Mouse (Mus musculus): Measurements from ENCODE around the gene Dnajc25. TPM values are rescaled to one million over a fixed set of nuclear protein-coding genes. Genes with fewer than 3 reads are reported as not detected.

Dnajc25 gene
- total RNA-seq, 2 experiments from 2014 or later: 19.4 to 20.9 TPM

GRCm38 (mm10) chr4:59057929-59058328, 63.1 kb downstream of the Dnajc25 start:
- no peak for DNase-seq (ENCODE audit: low spot score in 2 of 2)

- no peak for DNase-seq (ENCODE audit: low spot score in 2 of 2)
These were observed 67.7 kb downstream of the Dnajc25 start for GRCm38 (mm10) chr4:59062526-59062925.

GRCm38 (mm10) chr4:59069276-59069675, 74.4 kb downstream of the Dnajc25 start:
- DNase-seq (ENCODE audit: low spot score in 2 of 2): no peak

Other genes starting within 250 kb of the Dnajc25 start
- gene Olfr267, start 207.3 kb upstream of the Dnajc25 start, total RNA-seq (2021): under 1 TPM; 0.17 to 0.54 TPM
- gene Ecpas, start 82.3 kb upstream of the Dnajc25 start, total RNA-seq (2021): 100 to 1,000 TPM; 144 to 150 TPM
- 1 to 10 TPM; 3.1 to 4.3 TPM for gene Zkscan16, start 51.4 kb upstream of the Dnajc25 start, total RNA-seq (2021)
- 10 to 100 TPM; 27.4 to 29.8 TPM for gene Ptgr1, start 7.9 kb upstream of the Dnajc25 start, total RNA-seq (2021)
- 1 to 10 TPM; 1.1 to 3.1 TPM for gene Gm20503, start 8.1 kb downstream of the Dnajc25 start, total RNA-seq (2021)
- gene Gng10, start 40.0 kb downstream of the Dnajc25 start, total RNA-seq (2021): 10 to 100 TPM; 48.1 to 55.9 TPM
- gene AI481877, start 143.9 kb downstream of the Dnajc25 start, total RNA-seq (2021): under 1 TPM in 1 of 2 experiments, not detected in 1; 0.17 TPM
- 10 to 100 TPM; 56.0 to 67.6 TPM for gene Ugcg, start 194.2 kb downstream of the Dnajc25 start, total RNA-seq (2021)